Mouse (Mus musculus): ENCODE measurements around the gene Alkal2. TPM values are rescaled to one million over a fixed set of nuclear protein-coding genes. Genes with fewer than 3 reads are reported as not detected.
A peak's percentile ranks its signal among the peaks of the same experiment; 100 is the strongest.

Alkal2 gene
- polyA plus RNA-seq, 1 experiment from 2014 or later: 0.47 TPM

GRCm38 (mm10) chr12:30885891-30886290, 1.8 kb downstream of the Alkal2 start:
- no peak overlapping the region for H3K27ac ChIP-seq (replicated peaks)
- no peaks in the 10 kb centered on the region for H3K36me3 ChIP-seq
- H3K9ac ChIP-seq (replicated peaks): no peak overlapping the region
- ATAC-seq (ENCODE audit: low FRiP score, low read depth): no peak
- H3K27me3 ChIP-seq: peaks cover 44% of the 10 kb centered on the region
- H3K9me3 ChIP-seq: no peaks in the 10 kb centered on the region
- H3K4me2 ChIP-seq (replicated peaks): no peak overlapping the region
- peaks cover 13% of the 10 kb centered on the region for H3K4me1 ChIP-seq
- 77% methylated on average over 6 of the region's 6 CpGs for WGBS
- no peak overlapping the region for H3K4me3 ChIP-seq

GRCm38 (mm10) chr12:30888003-30888402, 3.9 kb downstream of the Alkal2 start:
- Histone ChIP-seq H3K4me2 (replicated peaks) (no peak overlapping the region), H3K27ac (replicated peaks) (no peak overlapping the region), H3K36me3 (no peaks in the 10 kb centered on the region), H3K9ac (replicated peaks) (no peak overlapping the region), H3K4me3 (no peak overlapping the region), H3K9me3 (no peaks in the 10 kb centered on the region), H3K4me1 (peaks cover 13% of the 10 kb centered on the region), H3K27me3 (peaks cover 34% of the 10 kb centered on the region)
- no peak for ATAC-seq (ENCODE audit: low FRiP score, low read depth)
- WGBS: 81% methylated on average over 4 of the region's 4 CpGs

- H3K9me3 ChIP-seq: no peaks in the 10 kb centered on the region
- no peak overlapping the region for H3K4me3 ChIP-seq
- no peak overlapping the region for H3K4me2 ChIP-seq (replicated peaks)
- peaks cover 9% of the 10 kb centered on the region for H3K36me3 ChIP-seq
- H3K4me1 ChIP-seq: no peaks in the 10 kb centered on the region; the same call in 1 of the 2 replicates
- H3K27me3 ChIP-seq: peaks cover 13% of the 10 kb centered on the region
- ATAC-seq (ENCODE audit: low FRiP score, low read depth): 0 out of 2 replicates have a peak, but pooled peaks have one; percentile 34
- no peak overlapping the region for H3K9ac ChIP-seq (replicated peaks)
- 36% methylated on average over 5 of the region's 5 CpGs for WGBS
- no peak overlapping the region for H3K27ac ChIP-seq (replicated peaks)
These were observed 5.9 kb downstream of the Alkal2 start for GRCm38 (mm10) chr12:30890067-30890466.

GRCm38 (mm10) chr12:30891438-30891837, 7.3 kb downstream of the Alkal2 start:
- Histone ChIP-seq H3K4me3 (no peak overlapping the region), H3K9ac (replicated peaks) (no peak overlapping the region), H3K36me3 (peaks cover 12% of the 10 kb centered on the region), H3K4me1 (no peaks in the 10 kb centered on the region), H3K27me3 (no peaks in the 10 kb centered on the region), H3K4me2 (replicated peaks) (no peak overlapping the region), H3K9me3 (no peaks in the 10 kb centered on the region), H3K27ac (replicated peaks) (no peak overlapping the region)
- no peak for ATAC-seq (ENCODE audit: low FRiP score, low read depth)
- WGBS: 89% methylated on average over 7 of the region's 7 CpGs

- Histone ChIP-seq H3K27ac (replicated peaks) (no peak overlapping the region), H3K27me3 (no peaks in the 10 kb centered on the region), H3K4me2 (replicated peaks) (no peak overlapping the region), H3K4me1 (no peaks in the 10 kb centered on the region), H3K9me3 (no peaks in the 10 kb centered on the region), H3K36me3 (peaks cover 27% of the 10 kb centered on the region), H3K4me3 (no peak overlapping the region), H3K9ac (replicated peaks) (no peak overlapping the region)
- no peak for ATAC-seq (ENCODE audit: low FRiP score, low read depth)
- WGBS: over 99% methylated on average over 4 of the region's 4 CpGs
These were observed 12.9 kb downstream of the Alkal2 start for GRCm38 (mm10) chr12:30897039-30897438.

GRCm38 (mm10) chr12:30908658-30909057, 24.5 kb downstream of the Alkal2 start:
- H3K9ac ChIP-seq (replicated peaks): no peak overlapping the region
- H3K9me3 ChIP-seq: no peaks in the 10 kb centered on the region
- WGBS: 91% methylated on average over 1 of the region's 1 CpGs
- H3K4me3 ChIP-seq: no peak overlapping the region
- H3K4me2 ChIP-seq (replicated peaks): no peak overlapping the region
- ATAC-seq (ENCODE audit: low FRiP score, low read depth): no peak
- H3K27me3 ChIP-seq: no peaks in the 10 kb centered on the region
- H3K4me1 ChIP-seq: peaks cover 7% of the 10 kb centered on the region
- no peak overlapping the region for H3K27ac ChIP-seq (replicated peaks)
- peaks cover 12% of the 10 kb centered on the region for H3K36me3 ChIP-seq

GRCm38 (mm10) chr12:30909881-30910280, 25.8 kb downstream of the Alkal2 start:
- Histone ChIP-seq H3K27ac (replicated peaks) (no peak overlapping the region), H3K9ac (replicated peaks) (no peak overlapping the region), H3K4me2 (replicated peaks) (peak overlapping the region; percentile 92), H3K27me3 (no peaks in the 10 kb centered on the region), H3K4me1 (peaks cover 7% of the 10 kb centered on the region), H3K9me3 (no peaks in the 10 kb centered on the region), H3K36me3 (0 out of 2 replicates have a peak, but pooled peaks cover 3% of the 10 kb centered on the region), H3K4me3 (no peak overlapping the region)
- 89% methylated on average over 2 of the region's 2 CpGs for WGBS
- no peak for ATAC-seq (ENCODE audit: low FRiP score, low read depth)

- no peak overlapping the region; the same call in 1 of the 2 replicates for H3K27ac ChIP-seq (replicated peaks)
- peak overlapping the region; percentile 92 for H3K4me2 ChIP-seq (replicated peaks)
- 19% methylated on average over 8 of the region's 8 CpGs for WGBS
- H3K4me1 ChIP-seq: peaks cover 7% of the 10 kb centered on the region
- H3K27me3 ChIP-seq: no peaks in the 10 kb centered on the region
- H3K4me3 ChIP-seq: peak overlapping the region; percentile 72
- no peak for ATAC-seq (ENCODE audit: low FRiP score, low read depth)
- no peaks in the 10 kb centered on the region for H3K36me3 ChIP-seq
- H3K9me3 ChIP-seq: no peaks in the 10 kb centered on the region
- H3K9ac ChIP-seq (replicated peaks): peak overlapping the region; percentile 81
These were observed 26.7 kb downstream of the Alkal2 start for GRCm38 (mm10) chr12:30910860-30911259.

- H3K4me2 ChIP-seq (replicated peaks): peak within 1 kb of the TSS; percentile 92
- no peak within 1 kb of the TSS; the same call in 1 of the 2 replicates for H3K27ac ChIP-seq (replicated peaks)
- H3K36me3 ChIP-seq: no peaks in the 10 kb centered on the region
- WGBS: under 1% methylated on average over 52 of the region's 52 CpGs
- no peaks in the 10 kb centered on the region for H3K9me3 ChIP-seq
- peaks cover 7% of the 10 kb centered on the region for H3K4me1 ChIP-seq
- peak within 1 kb of the TSS; percentile 72 for H3K4me3 ChIP-seq
- H3K9ac ChIP-seq (replicated peaks): peak within 1 kb of the TSS; percentile 81
- H3K27me3 ChIP-seq: no peaks in the 10 kb centered on the region
- peak; percentile 98 for ATAC-seq (ENCODE audit: low FRiP score, low read depth)
These were observed 27.3 kb downstream of the Alkal2 start, which contains the start of the genes Acp1 and Sh3yl1 for GRCm38 (mm10) chr12:30911261-30912047. Acp1 (minus strand) TSS chr12:30911589. Sh3yl1 (plus strand) TSS chr12:30911668.

GRCm38 (mm10) chr12:30912048-30912381, 27.9 kb downstream of the Alkal2 start:
- peak; percentile 74 for ATAC-seq (ENCODE audit: low FRiP score, low read depth)
- H3K4me2 ChIP-seq (replicated peaks): peak overlapping the region; percentile 92
- H3K27ac ChIP-seq (replicated peaks): no peak overlapping the region
- peaks cover 7% of the 10 kb centered on the region for H3K4me1 ChIP-seq
- H3K36me3 ChIP-seq: no peaks in the 10 kb centered on the region
- H3K4me3 ChIP-seq: peak overlapping the region; percentile 72
- H3K9ac ChIP-seq (replicated peaks): peak overlapping the region; percentile 81
- no peaks in the 10 kb centered on the region for H3K27me3 ChIP-seq
- under 1% methylated on average over 19 of the region's 19 CpGs for WGBS
- H3K9me3 ChIP-seq: no peaks in the 10 kb centered on the region

GRCm38 (mm10) chr12:30912840-30913239, 28.7 kb downstream of the Alkal2 start:
- Histone ChIP-seq H3K9ac (replicated peaks) (0 out of 2 replicates have a peak overlapping the region, but pooled peaks have one; percentile 81), H3K4me3 (peak overlapping the region; percentile 72; the same call in 1 of the 2 replicates), H3K27me3 (no peaks in the 10 kb centered on the region), H3K4me2 (replicated peaks) (peak overlapping the region; percentile 92), H3K36me3 (no peaks in the 10 kb centered on the region), H3K27ac (replicated peaks) (no peak overlapping the region), H3K4me1 (peaks cover 7% of the 10 kb centered on the region), H3K9me3 (no peaks in the 10 kb centered on the region)
- WGBS: 62% methylated on average over 3 of the region's 3 CpGs
- no peak for ATAC-seq (ENCODE audit: low FRiP score, low read depth)

- ATAC-seq (ENCODE audit: low FRiP score, low read depth): no peak
- 80% methylated on average over 3 of the region's 3 CpGs for WGBS
- Histone ChIP-seq H3K27me3 (no peaks in the 10 kb centered on the region), H3K27ac (replicated peaks) (no peak overlapping the region), H3K36me3 (no peaks in the 10 kb centered on the region; the same call in 1 of the 2 replicates), H3K4me1 (no peaks in the 10 kb centered on the region), H3K9ac (replicated peaks) (no peak overlapping the region), H3K4me3 (no peak overlapping the region), H3K4me2 (replicated peaks) (no peak overlapping the region), H3K9me3 (no peaks in the 10 kb centered on the region)
These were observed 38.3 kb downstream of the Alkal2 start for GRCm38 (mm10) chr12:30922401-30922800.

Data from midbrain, embryonic 12.5 days (tissue).